Mouse (Mus musculus): Measurements from ENCODE around the gene Kifc1. TPM values are rescaled to one million over a fixed set of nuclear protein-coding genes. Genes with fewer than 3 reads are reported as not detected.
"Not testable (repeated sequence)": the region's sequence is repeated elsewhere in the genome, so short reads cannot be mapped to it uniquely, and the experiment has no call there.

Kifc1 gene
- total RNA-seq, 2 experiments from 2014 or later = 9.0 to 41.3 TPM

DNA sequence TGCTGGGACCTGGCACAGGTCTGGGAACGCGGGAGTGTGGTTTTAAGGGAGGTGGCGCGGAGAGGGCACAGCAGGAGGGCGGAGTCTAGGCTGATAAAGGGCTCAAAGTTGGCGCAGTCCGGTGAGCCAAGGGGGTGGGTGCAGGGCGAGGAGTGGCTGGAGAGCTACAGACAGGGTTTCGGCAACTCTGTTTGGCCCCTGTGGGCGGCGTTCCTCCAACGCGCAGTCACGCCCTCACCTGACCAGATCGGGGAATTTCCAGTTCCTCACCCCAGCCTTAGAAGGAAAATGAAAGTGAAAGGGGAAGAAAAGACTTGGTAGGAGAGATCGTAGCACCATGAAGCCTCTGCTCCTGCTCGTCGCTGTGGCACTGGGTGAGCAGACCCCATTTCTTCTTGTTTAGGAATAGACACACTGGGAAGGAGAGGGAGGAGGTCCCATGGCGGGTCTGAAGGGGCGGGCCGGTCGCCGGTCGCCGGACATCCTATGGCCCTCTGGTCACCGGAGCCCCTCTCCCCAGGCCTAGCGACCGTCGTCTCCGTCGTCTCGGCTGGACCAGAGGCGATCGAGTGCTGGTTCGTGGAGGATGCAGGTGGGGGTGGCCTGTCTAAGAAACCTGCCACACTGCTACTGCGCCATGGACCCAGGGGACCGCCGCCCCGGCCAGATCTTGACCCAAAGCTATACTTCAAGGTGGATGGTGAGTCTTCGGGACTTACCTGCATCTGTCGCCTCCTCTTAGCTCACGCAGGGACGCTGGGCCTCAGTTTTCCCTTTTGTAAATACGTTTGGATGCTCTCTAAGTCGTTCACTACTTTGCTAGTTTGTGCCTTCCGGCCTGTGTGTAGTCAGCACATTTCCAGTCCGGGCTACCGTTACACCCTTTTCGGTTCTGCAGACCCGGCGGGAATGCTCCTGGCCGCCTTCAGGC is 29.2 kb upstream of the Kifc1 start:
- ATAC-seq (ENCODE audit: poor library complexity, severe bottlenecking) = peak; percentile 62

DNA sequence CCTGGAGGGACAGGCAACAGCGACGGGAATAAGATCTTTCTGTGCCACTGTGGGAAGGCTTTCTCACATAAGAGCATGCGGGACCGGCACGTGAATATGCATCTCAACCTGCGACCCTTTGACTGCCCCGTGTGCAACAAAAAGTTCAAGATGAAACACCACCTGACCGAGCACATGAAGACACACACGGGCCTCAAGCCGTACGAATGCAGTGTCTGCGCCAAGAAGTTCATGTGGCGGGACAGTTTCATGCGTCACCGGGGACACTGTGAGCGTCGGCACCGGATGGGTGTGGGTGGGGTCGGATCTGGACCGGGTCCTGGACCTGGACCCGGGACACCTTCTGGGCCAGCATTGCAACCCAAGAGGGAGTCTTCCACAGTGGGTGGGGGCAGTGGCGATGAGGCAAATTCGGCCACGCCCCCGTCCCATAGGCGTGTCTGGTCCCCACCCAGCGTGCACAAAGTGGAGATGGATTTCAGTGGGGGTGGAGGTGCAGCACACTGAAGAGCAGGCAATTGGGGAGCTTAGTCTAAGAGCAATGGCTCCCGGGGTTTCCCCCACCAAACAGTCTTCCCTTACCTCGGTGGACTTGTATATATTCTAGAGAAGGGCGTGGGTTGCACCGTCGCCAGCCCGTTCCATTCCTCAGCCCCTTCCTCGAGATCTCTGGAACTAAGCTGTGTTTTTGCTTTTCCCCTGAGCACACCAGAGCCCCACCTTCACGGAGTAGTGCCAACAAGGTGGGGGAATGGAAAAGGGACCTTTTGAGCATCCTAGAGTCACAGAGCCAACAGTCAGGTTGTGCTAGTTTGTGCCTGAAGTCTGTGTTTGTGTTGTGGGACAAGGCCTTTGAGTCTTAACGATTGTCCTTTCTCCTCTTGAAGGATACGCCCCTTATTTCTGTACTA is 28.1 kb upstream of the Kifc1 start:
- ATAC-seq (ENCODE audit: poor library complexity, severe bottlenecking) = no peak

DNA sequence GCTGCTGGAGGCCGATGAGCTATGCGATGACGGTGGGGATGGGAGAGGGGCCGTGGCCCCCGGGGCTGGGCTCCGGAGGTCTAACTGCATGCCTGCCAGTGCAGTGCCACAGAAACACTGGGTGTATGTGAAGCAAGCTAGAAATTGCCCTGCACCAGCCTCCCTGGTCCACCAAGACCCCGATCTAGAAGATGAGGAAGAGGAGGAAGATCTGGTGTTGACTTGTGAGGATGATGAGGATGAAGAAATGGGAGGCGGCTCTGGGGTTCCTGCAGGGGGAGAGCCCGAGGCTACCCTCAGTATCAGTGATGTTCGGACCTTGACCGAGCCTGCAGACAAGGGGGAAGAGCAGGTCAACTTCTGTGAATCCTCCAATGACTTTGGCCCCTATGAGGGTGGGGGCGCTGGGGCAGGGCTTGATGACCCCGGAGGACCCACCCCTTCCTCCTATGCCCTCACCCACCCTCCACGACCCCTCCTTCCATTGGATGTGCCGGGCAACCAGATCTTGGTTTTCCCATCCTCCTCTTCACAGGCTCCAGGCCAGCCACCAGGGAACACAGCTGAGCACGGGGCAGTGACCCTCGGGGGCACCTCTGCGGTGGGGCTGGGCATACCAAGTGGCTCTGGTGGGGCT is 27.3 kb upstream of the Kifc1 start:
- no peak for ATAC-seq (ENCODE audit: poor library complexity, severe bottlenecking)

DNA sequence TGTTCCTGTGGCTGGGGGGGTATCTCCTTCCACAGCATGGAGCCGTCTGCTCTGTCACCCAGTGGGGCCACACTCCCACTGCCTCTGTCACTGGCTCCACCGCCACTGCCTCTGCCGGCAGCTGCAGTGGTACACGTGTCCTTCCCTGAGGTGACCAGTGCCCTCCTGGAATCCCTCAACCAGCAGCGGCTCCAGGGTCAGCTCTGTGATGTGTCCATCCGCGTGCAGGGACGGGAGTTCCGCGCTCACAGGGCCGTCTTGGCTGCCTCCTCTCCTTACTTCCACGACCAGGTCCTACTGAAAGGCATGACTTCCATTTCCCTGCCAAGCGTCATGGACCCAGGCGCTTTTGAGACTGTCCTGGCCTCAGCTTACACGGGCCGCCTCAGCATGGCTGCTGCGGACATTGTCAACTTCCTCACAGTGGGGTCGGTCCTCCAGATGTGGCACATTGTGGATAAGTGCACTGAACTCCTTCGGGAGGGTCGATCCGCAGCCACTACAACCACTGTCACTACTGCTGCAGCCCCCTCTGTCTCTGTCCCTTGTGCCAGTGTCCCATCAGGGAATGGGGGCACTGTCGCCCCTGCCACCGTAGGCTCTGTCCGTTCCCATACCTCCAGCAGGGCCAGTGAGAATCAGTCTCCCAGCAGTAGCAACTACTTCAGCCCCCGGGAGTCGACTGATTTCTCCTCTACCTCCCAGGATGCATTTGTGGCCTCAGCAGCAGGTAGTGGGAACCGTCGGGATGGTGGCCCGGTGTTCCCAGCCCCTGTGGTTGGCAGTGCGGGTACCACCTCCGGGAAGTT is 26.6 kb upstream of the Kifc1 start:
- no peak for ATAC-seq (ENCODE audit: poor library complexity, severe bottlenecking)

DNA sequence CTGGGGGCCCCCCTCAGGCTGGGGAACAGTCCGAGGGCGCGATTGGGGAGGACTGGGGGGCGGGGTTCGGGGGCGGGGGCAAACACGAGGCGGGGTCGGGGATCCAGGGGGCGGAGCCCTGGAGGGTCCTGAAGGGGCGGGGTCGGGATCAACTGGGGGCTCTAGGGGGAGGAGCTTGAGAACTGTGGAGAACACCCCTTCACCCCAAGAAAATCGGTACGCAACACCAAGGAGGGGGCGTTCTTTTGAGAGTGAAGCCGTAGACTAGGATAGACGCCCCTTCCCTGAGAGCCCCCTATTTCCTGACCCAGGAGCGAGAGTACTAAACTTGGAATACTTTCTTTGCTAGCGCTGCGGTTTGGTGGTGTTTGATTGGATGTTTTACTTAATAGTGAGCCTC is 25.8 kb upstream of the Kifc1 start:
- ATAC-seq (ENCODE audit: poor library complexity, severe bottlenecking) = no peak

DNA sequence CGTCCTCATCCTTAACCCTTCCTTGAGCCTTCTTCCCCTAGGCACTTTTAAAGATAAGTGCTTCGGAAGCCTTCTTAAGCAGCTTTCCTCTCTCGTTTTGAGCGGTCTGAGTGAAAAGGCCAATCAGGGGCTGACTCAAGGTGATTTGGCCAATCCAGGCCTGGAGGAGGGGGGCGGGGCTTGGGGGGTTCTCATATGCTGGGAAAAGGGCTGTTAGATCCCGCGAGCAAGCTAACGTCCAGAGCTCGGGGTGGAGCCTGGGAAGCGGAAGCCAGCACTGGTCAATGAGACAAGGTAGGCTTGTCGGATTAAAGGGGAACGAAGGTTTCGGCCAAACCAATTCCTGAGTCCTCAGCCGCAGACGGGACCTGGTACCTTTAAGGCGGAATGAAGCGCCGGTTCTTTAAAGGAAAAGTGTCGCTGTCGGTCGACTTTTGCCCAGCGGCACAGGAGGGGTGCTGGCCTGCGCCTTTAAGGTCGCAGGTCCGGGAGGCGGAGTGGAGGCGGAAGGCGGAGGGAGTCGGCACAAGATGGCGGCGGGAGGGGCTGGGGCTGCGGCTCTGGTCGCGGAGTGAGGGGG is 25.3 kb upstream of the Kifc1 start, which contains the start of the genes Tapbp and Zbtb22:
Gene Tapbp, plus strand, starts transcription at position 229 of the 580 bp plus-strand sequence.
Gene Zbtb22, plus strand, starts transcription at position 234 of the 580 bp plus-strand sequence.
- peak; percentile 71 for ATAC-seq (ENCODE audit: poor library complexity, severe bottlenecking)

DNA sequence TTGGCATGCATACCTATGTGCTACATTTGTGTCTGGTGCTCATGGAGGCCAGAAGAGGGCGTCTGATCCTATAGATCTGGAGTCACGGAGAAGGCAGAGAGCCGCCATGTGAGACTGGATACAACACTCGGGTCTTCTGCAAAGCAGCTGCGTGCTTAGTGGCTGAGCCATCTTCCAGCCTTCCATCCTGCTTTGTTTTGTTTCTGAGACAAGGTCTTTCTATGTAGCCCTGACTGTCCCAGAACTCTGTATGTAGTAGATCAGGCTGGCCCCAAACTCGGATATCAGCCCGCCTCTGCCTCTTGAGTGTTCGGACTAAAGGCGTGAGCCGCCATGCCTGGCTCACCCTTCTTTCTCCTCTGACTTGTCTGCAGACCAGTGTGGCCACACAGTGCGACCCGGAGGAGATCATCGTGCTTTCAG is 24.5 kb upstream of the Kifc1 start:
- ATAC-seq (ENCODE audit: poor library complexity, severe bottlenecking) = no peak

DNA sequence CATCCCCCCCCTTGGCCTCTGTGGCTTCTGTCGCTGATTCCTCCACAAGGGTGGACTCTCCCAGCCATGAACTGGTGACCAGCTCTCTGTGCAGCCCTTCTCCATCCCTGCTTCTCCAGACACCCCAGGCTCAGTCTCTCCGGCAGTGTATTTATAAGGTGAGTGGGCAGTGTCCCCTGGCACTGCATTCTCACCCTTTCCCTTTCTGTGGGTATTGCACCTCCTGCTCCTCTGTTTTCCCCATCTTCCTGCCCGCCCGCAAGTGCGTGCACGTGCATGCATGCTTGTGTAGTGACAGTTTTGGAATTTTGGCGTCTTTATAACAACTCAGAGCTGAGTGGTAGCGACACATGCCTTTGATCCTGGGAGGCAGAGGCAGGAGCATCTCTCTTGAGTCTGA is 23.4 kb upstream of the Kifc1 start:
- ATAC-seq (ENCODE audit: poor library complexity, severe bottlenecking) = no peak

DNA sequence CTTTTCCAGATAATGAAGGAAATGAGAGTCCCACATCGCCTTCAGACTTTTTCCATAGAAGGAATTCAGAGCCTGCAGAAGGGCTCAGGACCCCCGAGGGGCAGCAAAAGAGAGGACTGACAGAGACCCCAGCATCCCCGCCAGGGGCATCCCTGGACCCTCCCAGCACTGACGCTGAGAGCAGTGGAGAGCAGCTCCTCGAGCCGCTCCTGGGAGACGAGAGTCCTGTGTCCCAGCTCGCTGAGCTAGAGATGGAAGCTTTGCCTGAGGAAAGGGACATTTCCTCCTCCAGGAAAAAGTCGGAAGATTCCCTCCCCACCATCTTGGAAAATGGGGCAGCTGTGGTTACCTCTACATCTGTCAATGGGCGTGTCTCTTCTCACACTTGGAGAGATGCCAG is 22.8 kb upstream of the Kifc1 start:
- ATAC-seq (ENCODE audit: poor library complexity, severe bottlenecking) = no peak

DNA sequence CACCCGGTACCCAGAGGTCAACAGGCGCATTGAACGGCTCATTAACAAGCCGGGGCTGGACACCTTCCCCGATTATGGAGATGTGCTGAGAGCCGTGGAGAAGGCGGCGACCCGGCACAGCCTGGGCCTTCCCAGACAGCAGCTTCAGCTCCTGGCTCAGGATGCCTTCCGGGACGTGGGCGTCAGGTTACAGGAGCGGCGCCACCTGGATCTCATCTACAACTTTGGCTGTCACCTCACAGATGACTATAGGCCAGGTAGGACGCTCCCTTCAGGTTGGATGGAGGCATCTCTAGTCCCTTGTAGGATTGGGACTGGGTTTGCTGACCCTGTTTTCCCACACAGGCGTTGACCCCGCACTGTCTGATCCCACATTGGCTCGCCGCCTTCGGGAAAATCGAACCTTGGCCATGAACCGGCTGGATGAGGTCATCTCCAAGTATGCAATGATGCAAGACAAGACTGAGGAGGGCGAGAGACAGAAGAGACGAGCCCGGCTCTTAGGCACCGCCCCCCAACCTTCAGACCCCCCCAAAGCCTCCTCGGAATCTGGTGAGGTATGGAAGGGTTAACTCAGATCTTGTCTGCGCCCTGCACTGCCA is 21.5 kb upstream of the Kifc1 start:
- no peak for ATAC-seq (ENCODE audit: poor library complexity, severe bottlenecking)

DNA sequence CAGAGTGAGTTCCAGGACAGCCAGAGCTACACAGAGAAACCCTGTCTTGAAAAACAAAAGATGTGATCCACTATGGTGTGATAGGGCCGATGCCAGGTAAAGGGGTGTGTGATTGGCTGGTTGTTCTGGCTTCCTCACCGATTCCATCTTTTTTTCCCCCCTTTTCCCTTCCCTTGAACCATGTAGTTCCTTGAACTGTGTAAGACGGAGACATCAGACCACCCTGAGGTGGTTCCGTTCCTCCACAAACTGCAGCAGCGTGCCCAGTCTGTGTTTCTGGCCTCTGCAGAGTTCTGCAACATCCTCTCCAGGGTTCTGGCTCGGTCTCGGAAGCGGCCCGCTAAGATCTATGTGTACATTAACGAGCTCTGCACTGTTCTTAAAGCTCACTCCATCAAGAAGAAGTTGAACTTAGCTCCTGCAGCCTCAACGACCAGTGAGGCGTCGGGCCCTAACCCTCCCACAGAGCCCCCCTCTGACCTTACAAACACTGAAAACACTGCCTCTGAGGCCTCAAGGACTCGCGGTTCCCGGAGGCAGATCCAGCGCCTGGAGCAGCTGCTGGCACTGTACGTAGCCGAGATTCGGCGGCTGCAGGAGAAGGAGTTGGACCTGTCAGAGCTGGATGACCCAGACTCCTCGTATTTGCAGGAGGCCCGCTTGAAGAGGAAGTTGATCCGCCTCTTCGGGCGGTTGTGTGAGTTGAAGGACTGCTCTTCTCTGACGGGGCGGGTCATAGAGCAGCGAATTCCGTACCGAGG is 20.8 kb upstream of the Kifc1 start:
- ATAC-seq (ENCODE audit: poor library complexity, severe bottlenecking) = no peak

DNA sequence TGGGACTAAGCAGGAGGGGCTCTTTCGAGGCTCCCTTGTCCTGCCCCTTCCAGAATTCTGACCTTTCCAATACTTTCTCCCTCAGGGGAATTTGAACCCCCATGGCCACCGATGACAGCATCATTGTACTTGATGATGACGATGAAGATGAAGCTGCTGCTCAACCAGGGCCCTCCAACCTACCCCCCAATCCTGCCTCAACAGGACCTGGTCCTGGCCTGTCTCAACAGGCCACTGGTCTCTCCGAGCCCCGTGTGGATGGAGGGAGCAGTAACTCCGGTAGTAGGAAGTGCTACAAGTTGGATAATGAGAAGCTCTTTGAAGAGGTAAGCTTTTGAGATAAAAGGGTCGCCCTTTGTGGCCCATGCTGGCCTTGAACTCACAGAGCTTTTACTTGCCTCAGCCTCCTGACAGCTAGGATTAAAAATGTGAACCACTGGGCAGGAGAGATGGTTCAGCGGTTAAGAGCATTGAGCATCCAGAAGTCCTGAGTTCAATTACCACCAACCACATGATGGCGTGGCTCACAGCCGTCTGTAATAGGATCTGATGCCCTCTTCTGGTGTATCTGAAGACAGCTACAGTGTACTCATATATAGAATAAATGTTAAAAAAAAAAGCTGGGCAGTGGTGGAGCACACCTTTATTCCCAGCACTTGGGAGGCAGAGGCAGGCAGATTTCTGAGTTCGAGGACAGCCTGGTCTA is 20.0 kb upstream of the Kifc1 start:
- ATAC-seq (ENCODE audit: poor library complexity, severe bottlenecking) = no peak

DNA sequence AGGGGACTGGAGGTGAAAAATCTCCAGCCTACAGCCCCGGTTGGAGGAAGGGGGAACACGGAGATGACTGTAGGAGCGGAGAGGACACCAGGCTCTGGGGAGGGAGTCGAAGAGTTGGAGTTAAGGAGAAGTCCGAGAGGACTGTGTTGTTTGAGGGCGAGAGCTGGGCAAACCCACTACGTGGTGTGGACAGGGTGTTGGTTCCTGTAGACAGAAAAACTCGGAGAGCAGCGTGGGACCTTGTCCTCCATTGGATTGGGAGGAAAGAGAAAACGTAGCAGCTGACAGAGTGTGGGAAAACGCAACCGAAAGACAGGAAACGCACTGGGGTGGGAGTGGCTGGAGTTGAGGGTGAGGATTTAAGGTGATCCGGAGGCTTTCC is 19.4 kb upstream of the Kifc1 start:
- ATAC-seq (ENCODE audit: poor library complexity, severe bottlenecking) = peak; percentile 13; the same call in 1 of the 2 replicates

DNA sequence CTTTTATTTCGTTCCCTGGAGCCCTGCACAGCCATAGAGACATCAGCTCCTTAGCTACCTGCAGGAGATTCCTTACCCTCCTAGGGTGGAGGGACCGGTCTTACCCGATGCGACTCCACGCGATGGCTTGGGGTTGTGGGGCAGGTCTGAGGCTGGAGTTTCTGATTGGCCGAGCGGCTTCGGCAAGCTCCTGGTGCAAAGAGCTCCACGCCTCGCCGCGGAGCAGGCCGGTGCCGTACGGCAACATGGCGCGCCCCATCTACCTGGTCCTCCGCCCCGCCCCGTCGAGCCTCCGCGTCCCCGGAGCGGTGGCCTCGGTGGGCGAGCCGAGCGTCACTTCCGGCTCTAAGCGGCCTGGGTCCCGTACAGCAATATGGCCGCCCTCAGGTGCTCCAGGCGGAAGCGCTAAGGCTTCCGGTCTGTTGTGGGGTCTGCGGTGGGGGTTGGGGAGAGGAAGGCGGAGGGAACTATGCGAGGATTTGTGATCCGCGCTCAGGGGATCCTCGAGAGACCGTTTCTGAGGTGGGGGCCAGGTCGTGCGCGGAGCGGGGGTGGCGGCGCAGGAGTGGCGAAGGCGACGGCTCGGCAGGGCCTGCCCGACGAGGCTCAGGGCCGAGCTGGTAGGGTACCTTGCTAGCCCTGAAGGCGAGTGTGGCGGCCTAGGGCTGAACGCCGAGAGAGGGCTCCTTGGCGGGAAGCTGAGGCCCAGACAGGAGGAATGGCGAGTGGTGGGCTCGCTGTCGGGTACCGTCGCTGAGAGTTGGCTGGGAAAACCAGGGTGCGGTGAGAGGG is 18.8 kb upstream of the Kifc1 start, which contains the start of gene Daxx:
Gene Daxx, plus strand, starts transcription at position 338 of the 792 bp plus-strand sequence.
- ATAC-seq (ENCODE audit: poor library complexity, severe bottlenecking) = peak; percentile 95

DNA sequence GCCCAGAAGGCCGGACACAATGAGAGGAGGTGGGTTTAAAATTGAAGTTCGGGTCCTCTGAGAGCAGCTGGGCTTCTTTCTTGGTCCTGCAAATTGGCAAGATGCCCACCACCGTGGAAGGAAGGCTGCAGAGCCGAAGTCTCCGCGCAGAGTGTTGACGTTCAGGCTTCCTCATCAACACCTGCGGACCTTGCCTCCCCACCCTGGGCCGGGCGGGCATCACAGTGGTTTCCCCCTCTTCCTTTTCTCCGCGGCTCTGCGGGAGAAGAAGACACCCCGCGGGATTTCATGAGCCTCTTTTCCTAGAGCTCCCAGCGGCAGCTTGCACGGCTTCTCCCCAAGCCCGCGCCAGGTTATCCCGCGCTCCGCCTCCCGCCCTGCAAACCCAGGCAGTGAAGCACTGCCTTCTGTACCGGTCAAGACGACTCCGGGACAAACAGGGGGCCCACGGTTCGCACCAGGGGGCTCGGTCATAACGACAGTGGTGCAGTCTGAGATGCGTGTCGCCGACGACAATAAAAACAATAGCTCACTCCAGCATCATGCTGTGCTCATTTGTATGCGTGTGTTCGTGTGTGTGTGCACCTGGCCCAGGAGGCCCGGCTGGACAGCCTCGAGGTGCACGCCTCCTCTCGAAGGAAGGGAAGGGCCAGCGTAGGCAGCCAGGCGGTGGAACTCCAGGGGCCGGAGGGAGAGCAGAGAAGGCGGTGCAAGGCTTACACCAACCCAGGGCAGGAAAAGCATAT is 18.0 kb upstream of the Kifc1 start:
- peak; percentile 37 for ATAC-seq (ENCODE audit: poor library complexity, severe bottlenecking)

DNA sequence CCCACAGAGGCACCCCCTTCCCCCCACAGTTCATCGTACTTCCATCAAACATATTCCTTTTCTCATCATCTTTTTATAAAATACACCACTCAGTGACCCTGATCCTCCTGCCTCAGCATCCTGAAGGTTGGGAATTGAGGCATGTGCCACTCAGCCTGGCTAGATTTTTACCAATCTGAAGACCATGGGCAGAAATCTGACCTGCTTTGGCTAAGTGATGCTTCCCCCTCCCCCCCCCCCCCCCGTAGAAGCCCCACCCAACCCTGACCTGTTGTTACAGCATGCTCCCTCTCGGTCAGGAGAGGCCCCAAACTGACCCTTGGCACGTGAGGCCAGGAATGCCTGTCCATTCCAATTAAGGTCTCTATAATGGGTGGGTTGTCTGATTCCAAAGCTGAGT is 14.4 kb upstream of the Kifc1 start, which contains the start of gene Platr17:
Gene Platr17, plus strand, starts transcription at position 301 of the 400 bp plus-strand sequence.
- not testable (repeated sequence) for ATAC-seq (ENCODE audit: poor library complexity, severe bottlenecking)

All from megakaryocyte, adult 5-6 weeks (primary cell).